Mouse (Mus musculus): ENCODE data around the gene Ddx60. TPM values are rescaled to one million over a fixed set of nuclear protein-coding genes. Genes with fewer than 3 reads are reported as not detected.

The Ddx60 gene
- total and polyA plus RNA-seq, 3 experiments: 0.20 to 0.47 (median 0.21) TPM

DNA sequence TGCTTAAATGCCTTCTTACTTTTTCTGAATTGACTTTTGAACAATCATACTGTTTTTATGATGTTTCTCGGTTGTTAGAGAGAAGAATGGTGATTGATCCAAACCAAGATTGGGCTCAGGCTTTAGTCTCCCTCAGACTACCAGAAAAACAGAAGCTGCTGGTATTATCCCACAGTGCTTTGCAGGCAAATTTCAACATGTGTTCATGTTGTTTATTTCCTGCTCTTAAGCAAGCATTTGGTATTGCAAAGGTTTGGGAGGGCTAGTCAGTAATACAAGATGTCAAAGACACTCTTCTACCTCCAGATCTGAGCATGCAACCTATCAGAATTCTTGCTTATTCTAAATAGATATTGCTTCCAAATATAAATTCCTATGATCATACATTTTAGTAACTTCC, 31.1 kb upstream of the Ddx60 start:
- Histone ChIP-seq H3K4me2 (ENCODE audit: insufficient read depth, low read depth, poor library complexity, severe bottlenecking) (no peak overlapping the region), H3K4me3 (replicated peaks in 1 of 3; ENCODE audit: low read depth in 2 of 3, low read length in 2 of 3, poor library complexity in 1 of 3) (no peak overlapping the region), H3K27ac (ENCODE audit: insufficient read depth, low read depth) (no peak overlapping the region), H3K9me3 (replicated peaks; ENCODE audit: low read length) (no peaks in the 10 kb centered on the region), H3K9ac (ENCODE audit: insufficient read depth, low read depth) (no peak overlapping the region), H3K27me3 (replicated peaks) (no peaks in the 10 kb centered on the region), H3K79me2 (replicated peaks; ENCODE audit: control insufficient read depth, extremely low read depth, insufficient read depth, poor library complexity, severe bottlenecking) (no peaks in the 10 kb centered on the region), H3K36me3 (replicated peaks in 1 of 2; ENCODE audit: control insufficient read depth in 1 of 2, insufficient read depth in 1 of 2, low read length in 1 of 2) (no peaks in the 10 kb centered on the region), H3K4me1 (ENCODE audit: control insufficient read depth in 1 of 2, insufficient read depth in 2 of 2) (no peaks in the 10 kb centered on the region)
- TF ChIP-seq USF1 (IDR thresholded peaks at IDR 0.05; ENCODE audit: low read depth, low read length) (no peak), MEF2A (IDR thresholded peaks at IDR 0.05; ENCODE audit: borderline replicate concordance, low read depth, low read length) (no peak), CTCF (conservative IDR thresholded peaks at IDR 0.05 in 1 of 2, IDR thresholded peaks at IDR 0.05 in 1 of 2; ENCODE audit: low read depth in 2 of 2, low read length in 2 of 2) (no peak), JUND (conservative IDR thresholded peaks at IDR 0.05; ENCODE audit: low read depth, low read length) (no peak), EP300 (IDR thresholded peaks at IDR 0.05; ENCODE audit: low read length) (no peak), MAZ (IDR thresholded peaks at IDR 0.05; ENCODE audit: low read depth, low read length) (no peak), ZC3H11A (IDR thresholded peaks at IDR 0.05; ENCODE audit: low read depth, low read length) (no peak), ZKSCAN1 (IDR thresholded peaks at IDR 0.05; ENCODE audit: borderline replicate concordance, low read depth, low read length) (no peak), BHLHE40 (IDR thresholded peaks at IDR 0.05; ENCODE audit: low read depth, low read length) (no peak), TBP (conservative IDR thresholded peaks at IDR 0.05; ENCODE audit: low read depth, low read length) (no peak), UBTF (IDR thresholded peaks at IDR 0.05; ENCODE audit: low read depth, low read length) (no peak), PAX5 (IDR thresholded peaks at IDR 0.05; ENCODE audit: low read length) (no peak), MAX (IDR thresholded peaks at IDR 0.05; ENCODE audit: low read length) (no peak), NELFE (IDR thresholded peaks at IDR 0.05; ENCODE audit: low read depth, low read length) (no peak), KAT2A (IDR thresholded peaks at IDR 0.05; ENCODE audit: insufficient replicate concordance, low read length) (no peak)
- dilution Hi-C loops (cut with MboI; ENCODE audit: extremely low pct_ligation_motif_present, extremely low pct_unique_long_range_greater_than_20kb, low sequenced_read_pairs) (no loop called here), in situ Hi-C loops (cut with MboI; ENCODE audit: low pct_ligation_motif_present, low pct_unique_long_range_greater_than_20kb, low sequenced_read_pairs) (loop anchor here (25.0 kb wide), 1 partner anchor 141 kb away; no protein-coding TSS in a partner anchor)
- DNase-seq (ENCODE audit: extremely low read depth): no peak

DNA sequence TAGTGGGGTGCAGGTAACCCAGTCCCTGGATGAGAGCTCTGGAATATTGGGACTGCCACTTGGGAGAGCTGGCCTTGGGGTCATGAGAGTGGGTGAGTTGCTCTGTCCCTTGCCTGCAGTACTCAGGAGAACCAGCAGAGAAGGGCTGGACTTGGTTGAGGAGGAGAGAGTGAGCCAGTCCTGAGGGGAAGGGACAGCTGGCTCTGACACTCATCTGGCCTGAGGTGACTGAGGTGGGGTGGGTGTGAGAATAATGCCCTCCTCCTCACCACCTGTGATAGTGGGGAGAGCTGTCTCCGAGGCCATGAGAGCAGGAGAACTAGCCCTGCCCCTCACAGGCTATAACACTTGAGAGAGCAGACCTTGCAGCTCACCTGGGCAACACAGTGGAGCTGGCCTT, 30.5 kb upstream of the Ddx60 start:
- Histone ChIP-seq H3K4me1 (ENCODE audit: control insufficient read depth in 1 of 2, insufficient read depth in 2 of 2) (no peaks in the 10 kb centered on the region), H3K79me2 (replicated peaks; ENCODE audit: control insufficient read depth, extremely low read depth, insufficient read depth, poor library complexity, severe bottlenecking) (no peaks in the 10 kb centered on the region), H3K9ac (ENCODE audit: insufficient read depth, low read depth) (no peak overlapping the region), H3K27me3 (replicated peaks) (no peaks in the 10 kb centered on the region), H3K4me2 (ENCODE audit: insufficient read depth, low read depth, poor library complexity, severe bottlenecking) (no peak overlapping the region), H3K4me3 (replicated peaks in 1 of 3; ENCODE audit: low read depth in 2 of 3, low read length in 2 of 3, poor library complexity in 1 of 3) (no peak overlapping the region), H3K9me3 (replicated peaks; ENCODE audit: low read length) (no peaks in the 10 kb centered on the region), H3K36me3 (replicated peaks in 1 of 2; ENCODE audit: control insufficient read depth in 1 of 2, insufficient read depth in 1 of 2, low read length in 1 of 2) (no peaks in the 10 kb centered on the region), H3K27ac (ENCODE audit: insufficient read depth, low read depth) (no peak overlapping the region)
- DNase-seq (ENCODE audit: extremely low read depth): no peak
- dilution Hi-C loops (cut with MboI; ENCODE audit: extremely low pct_ligation_motif_present, extremely low pct_unique_long_range_greater_than_20kb, low sequenced_read_pairs): no loop called here
- TF ChIP-seq KAT2A (IDR thresholded peaks at IDR 0.05; ENCODE audit: insufficient replicate concordance, low read length) (no peak), RCOR1 (conservative IDR thresholded peaks at IDR 0.05; ENCODE audit: low read depth, low read length) (no peak), CHD2 (IDR thresholded peaks at IDR 0.05; ENCODE audit: low read length) (no peak), POLR2A (IDR thresholded peaks at IDR 0.05; ENCODE audit: low read depth, low read length) (no peak), POLR2AphosphoS2 (IDR thresholded peaks at IDR 0.05; ENCODE audit: low read depth, low read length) (no peak), SIN3A (IDR thresholded peaks at IDR 0.05; ENCODE audit: low read length) (no peak), NRF1 (IDR thresholded peaks at IDR 0.05; ENCODE audit: low read depth, low read length) (no peak), EP300 (IDR thresholded peaks at IDR 0.05; ENCODE audit: low read length) (no peak), RAD21 (IDR thresholded peaks at IDR 0.05; ENCODE audit: low read depth, low read length) (no peak), HCFC1 (IDR thresholded peaks at IDR 0.05; ENCODE audit: low read depth, low read length) (no peak), SMC3 (IDR thresholded peaks at IDR 0.05; ENCODE audit: low read depth, low read length) (no peak), E2F4 (IDR thresholded peaks at IDR 0.05; ENCODE audit: insufficient replicate concordance, low read depth, low read length) (no peak), BHLHE40 (IDR thresholded peaks at IDR 0.05; ENCODE audit: low read depth, low read length) (no peak), ZMIZ1 (IDR thresholded peaks at IDR 0.05; ENCODE audit: low read depth, low read length) (no peak), ZC3H11A (IDR thresholded peaks at IDR 0.05; ENCODE audit: low read depth, low read length) (no peak), USF2 (conservative IDR thresholded peaks at IDR 0.05; ENCODE audit: low read depth, low read length) (no peak), MAZ (IDR thresholded peaks at IDR 0.05; ENCODE audit: low read depth, low read length) (no peak)
- in situ Hi-C loops (cut with MboI; ENCODE audit: low pct_ligation_motif_present, low pct_unique_long_range_greater_than_20kb, low sequenced_read_pairs): loop anchor here (25.0 kb wide), 1 partner anchor 140 kb away; no protein-coding TSS in a partner anchor

All from CH12.LX (cell line).